Mouse (Mus musculus) spleen, adult 2 months (tissue): ENCODE measurements around the gene C1rl.
"Not testable (repeated sequence)": the region's sequence is repeated elsewhere in the genome, so short reads cannot be mapped to it uniquely, and the experiment has no call there.

ENCODE experiments used
- CTCF ChIP-seq: fragments of 200-500 bp; IDR thresholded peaks from 2 replicates; pipeline ENCODE4 v1.5.1; 2011; ENCODE audit warnings: mild to moderate bottlenecking, inconsistent platforms; ENCODE audit not compliant: insufficient read depth, insufficient read length, insufficient replicate concordance; ENCODE audit errors: extremely low read depth
- POLR2A ChIP-seq: fragments of 200-500 bp; IDR thresholded peaks from 2 replicates; pipeline ENCODE4 v1.6.1; 2011; ENCODE audit warnings: low read depth, low read length, inconsistent platforms

GRCm38 (mm10) chr6:124509192-124509591 lies 16.3 kb downstream of the C1rl start:
- not testable (repeated sequence) for TF ChIP-seq CTCF, POLR2A
